15 mouse cellular contexts compared by ENCODE assay signal in the genomic region with DNA sequence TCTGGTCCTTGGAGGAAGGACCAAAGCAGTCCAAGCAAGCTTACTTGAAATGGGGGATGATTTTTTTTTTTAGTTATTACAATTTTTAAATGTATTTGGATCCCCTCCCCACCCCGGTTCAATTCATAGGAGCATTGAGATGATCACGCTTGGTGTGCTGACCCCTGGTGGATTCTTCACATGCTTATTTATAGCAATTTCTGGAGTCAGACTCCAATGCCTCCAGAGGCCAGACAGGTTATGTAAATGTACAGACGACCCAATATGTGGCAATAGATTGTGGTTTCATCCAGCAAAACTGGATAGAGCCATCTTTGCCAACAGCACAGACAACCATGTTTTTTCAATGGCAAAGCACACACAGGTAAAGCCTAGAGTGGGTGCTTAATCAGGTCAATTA. TPM values are rescaled to one million over a fixed set of nuclear protein-coding genes. Genes with fewer than 3 reads are reported as not detected.
DNase-seq lines count a peak whose midpoint lies in the region; ATAC-seq and TF ChIP-seq lines count a peak whose summit lies in the region.
"Had no signal": no experiment of that assay in that cellular context is flagged by ENCODE, and none has a peak within 500 bp of the region (broad histone marks: within the 10 kb centered on the region; RNA-seq: fewer than 3 reads in every experiment).

No protein-coding gene starts in this region.

- no peak for TF ChIP-seq EP300 in stomach, postnatal 0 days (optimal IDR thresholded peaks at IDR 0.05)

- no peak overlapping the region for H3K27ac ChIP-seq in layer of hippocampus, adult 2 months
- H3K27ac ChIP-seq in midbrain, postnatal 0 days (ENCODE audit: low read depth, low read length), result no peak overlapping the region
- H3K27ac ChIP-seq in midbrain, embryonic 13.5 days, result no peak overlapping the region
- H3K27ac ChIP-seq in stomach, postnatal 0 days (replicated peaks), result no peak overlapping the region
- H3K27ac ChIP-seq: embryonic facial prominence, embryonic 13.5 days; neural tube, embryonic 13.5 days had no signal

- 69% methylated on average over 3 of the region's 3 CpGs for WGBS in midbrain, postnatal 0 days
- 71% methylated on average over 3 of the region's 3 CpGs for WGBS in midbrain, embryonic 13.5 days
- 46% methylated on average over 3 of the region's 3 CpGs for WGBS in stomach, postnatal 0 days

- H3K36me3 ChIP-seq in midbrain, postnatal 0 days (ENCODE audit: insufficient read depth, low read length), result no peaks in the 10 kb centered on the region
- H3K36me3 ChIP-seq in midbrain, embryonic 13.5 days, result no peaks in the 10 kb centered on the region
- no peaks in the 10 kb centered on the region for H3K36me3 ChIP-seq in stomach, postnatal 0 days (ENCODE audit: control insufficient read depth, insufficient read depth, low read length)
- H3K36me3 ChIP-seq: embryonic facial prominence, embryonic 13.5 days; neural tube, embryonic 13.5 days had no signal

- H3K4me2 ChIP-seq in midbrain, postnatal 0 days (ENCODE audit: low read depth, low read length, poor library complexity, severe bottlenecking), result no peak overlapping the region
- no peak overlapping the region for H3K4me2 ChIP-seq in midbrain, embryonic 13.5 days (replicated peaks)
- no peak overlapping the region for H3K4me2 ChIP-seq in stomach, postnatal 0 days (replicated peaks; ENCODE audit: low read depth)
- H3K4me2 ChIP-seq: embryonic facial prominence, embryonic 13.5 days; neural tube, embryonic 13.5 days had no signal

- H3K27me3 ChIP-seq in midbrain, postnatal 0 days (ENCODE audit: insufficient read depth, low read length), result no peaks in the 10 kb centered on the region
- no peaks in the 10 kb centered on the region for H3K27me3 ChIP-seq in midbrain, embryonic 13.5 days
- H3K27me3 ChIP-seq in stomach, postnatal 0 days (ENCODE audit: control insufficient read depth, insufficient read depth, low read length), result no peaks in the 10 kb centered on the region
- H3K27me3 ChIP-seq: embryonic facial prominence, embryonic 13.5 days; neural tube, embryonic 13.5 days had no signal

- no peak overlapping the region for H3K4me3 ChIP-seq in layer of hippocampus, adult 2 months
- no peak overlapping the region for H3K4me3 ChIP-seq in midbrain, postnatal 0 days (ENCODE audit: low read depth, low read length)
- no peak overlapping the region for H3K4me3 ChIP-seq in midbrain, embryonic 13.5 days (replicated peaks)
- H3K4me3 ChIP-seq in stomach, postnatal 0 days (ENCODE audit: low read depth, low read length), result no peak overlapping the region
- H3K4me3 ChIP-seq: embryonic facial prominence, embryonic 13.5 days; megakaryocyte, embryonic 14.5 days; neural tube, embryonic 13.5 days had no signal

- ATAC-seq in CD4-positive, CD25-positive, alpha-beta regulatory T cell, adult 4 months, result no peak
- ATAC-seq in midbrain, postnatal 0 days (ENCODE audit: low FRiP score), result no peak
- no peak for ATAC-seq in midbrain, embryonic 13.5 days
- no peak for ATAC-seq in stomach, postnatal 0 days (ENCODE audit: low FRiP score, low TSS enrichment)
- ATAC-seq in erythroblast, adult 5-6 weeks (replicated peaks; ENCODE audit: low FRiP score, poor library complexity, severe bottlenecking), result no peak
- ATAC-seq: hindbrain, embryonic 16.5 days had no signal

- peak; percentile 57 for TF ChIP-seq CTCF in layer of hippocampus, adult 2 months (conservative IDR thresholded peaks at IDR 0.05)
- TF ChIP-seq CTCF in midbrain, postnatal 0 days (IDR thresholded peaks at IDR 0.05), result peak; percentile 42
- peak; percentile 50 for TF ChIP-seq CTCF in stomach, postnatal 0 days (IDR thresholded peaks at IDR 0.05; ENCODE audit: low read depth)

- H3K9me3 ChIP-seq in midbrain, postnatal 0 days (ENCODE audit: low read length), result no peaks in the 10 kb centered on the region
- no peaks in the 10 kb centered on the region for H3K9me3 ChIP-seq in midbrain, embryonic 13.5 days
- no peaks in the 10 kb centered on the region for H3K9me3 ChIP-seq in stomach, postnatal 0 days (ENCODE audit: control insufficient read depth, low read length)
- H3K9me3 ChIP-seq: embryonic facial prominence, embryonic 13.5 days; megakaryocyte, embryonic 14.5 days; neural tube, embryonic 13.5 days had no signal

- peak; percentile 42 for DNase-seq in CD4-positive, CD25-positive, alpha-beta regulatory T cell, adult 2 months (ENCODE audit: low read depth, low spot score)
- no peak for DNase-seq in layer of hippocampus, adult 2 months (ENCODE audit: low spot score in 2 of 2)
- DNase-seq in layer of hippocampus, postnatal 10 days (ENCODE audit: low spot score in 2 of 2), result no peak
- no peak for DNase-seq in midbrain, postnatal 0 days (ENCODE audit: low spot score)
- DNase-seq in stomach, postnatal 0 days (ENCODE audit: low spot score), result no peak
- DNase-seq: cerebellum, adult 11-12 months; right cerebral cortex, postnatal 4 days had no signal

- H3K4me1 ChIP-seq in midbrain, postnatal 0 days (ENCODE audit: insufficient read depth, low read length), result no peaks in the 10 kb centered on the region
- H3K4me1 ChIP-seq in midbrain, embryonic 13.5 days (replicated peaks), result peaks cover 5% of the 10 kb centered on the region
- no peaks in the 10 kb centered on the region for H3K4me1 ChIP-seq in stomach, postnatal 0 days (replicated peaks; ENCODE audit: control insufficient read depth, insufficient read depth)
- H3K4me1 ChIP-seq: neural tube, embryonic 13.5 days had no signal

- H3K9ac ChIP-seq in midbrain, postnatal 0 days (replicated peaks; ENCODE audit: low read length, poor library complexity, severe bottlenecking), result no peak overlapping the region
- no peak overlapping the region for H3K9ac ChIP-seq in midbrain, embryonic 13.5 days (replicated peaks)
- H3K9ac ChIP-seq in stomach, postnatal 0 days (ENCODE audit: low read length), result no peak overlapping the region
- H3K9ac ChIP-seq: embryonic facial prominence, embryonic 13.5 days; neural tube, embryonic 13.5 days had no signal

RNA-seq across cellular contexts. Expression of a gene that starts 25.9 kb away (rescaled TPM):
- 1 to 10 TPM; 5.9 to 6.8 TPM for polyA plus RNA-seq in CD4-positive, CD25-positive, alpha-beta regulatory T cell, adult 4 months (2017; shearing (Covaris generic))
- total RNA-seq in layer of hippocampus, adult 2 months (2021), result under 1 TPM; 0.39 to 0.46 TPM
- total RNA-seq in layer of hippocampus, postnatal 10 days (2021), result 1 to 10 TPM; 1.2 to 1.5 TPM
- total RNA-seq in midbrain, postnatal 0 days (2014; rRNA removed), result 0.24 and 1.0 TPM in 2 replicates
- 0.15 and 0.42 TPM in 2 replicates for polyA plus RNA-seq in midbrain, postnatal 0 days (2015; fragmentation: Nextera tagmentation; extraction: Ambion mirVana)
- 0.35 and 0.65 TPM in 2 replicates for polyA plus RNA-seq in midbrain, embryonic 13.5 days (2015; fragmentation: Nextera tagmentation; extraction: Ambion mirVana)
- 0.29 and 0.30 TPM in 2 replicates for polyA plus RNA-seq in stomach, postnatal 0 days (2015; fragmentation: Nextera tagmentation; extraction: Ambion mirVana)
- not detected in 2 replicates for total RNA-seq in erythroblast, adult 5-6 weeks (2015; ENCODE audit: low replicate concordance)
- not detected in 2 replicates for total RNA-seq in erythroblast, adult 5-6 weeks (2017; ENCODE audit: low replicate concordance)
- total RNA-seq: monocyte, adult 5-6 weeks had no signal
